Mouse (Mus musculus): ENCODE measurements at regions not wholly inside any gene's neighbourhood (a gene's known extent, or its start where the extent isn't known, plus 50 kb on each side); places are given as distances from the start of the nearest gene placed in this dataset.

- no peak overlapping the region for H3K4me3 ChIP-seq (ENCODE audit: low read depth, low read length)
- H3K4me2 ChIP-seq (replicated peaks; ENCODE audit: low read depth): no peak overlapping the region
- H3K36me3 ChIP-seq (ENCODE audit: control insufficient read depth, insufficient read depth, low read length): no peaks in the 10 kb centered on the region
- no peak for TF ChIP-seq EP300 (optimal IDR thresholded peaks at IDR 0.05)
- no peak for ATAC-seq (ENCODE audit: low FRiP score, low TSS enrichment)
- H3K27ac ChIP-seq (replicated peaks): no peak overlapping the region
- no peaks in the 10 kb centered on the region for H3K27me3 ChIP-seq (ENCODE audit: control insufficient read depth, insufficient read depth, low read length)
- no peaks in the 10 kb centered on the region for H3K4me1 ChIP-seq (replicated peaks; ENCODE audit: control insufficient read depth, insufficient read depth)
- WGBS: 52% methylated on average over 3 of the region's 3 CpGs
- H3K9ac ChIP-seq (ENCODE audit: low read length): no peak overlapping the region
- H3K9me3 ChIP-seq (ENCODE audit: control insufficient read depth, low read length): no peaks in the 10 kb centered on the region
- DNase-seq (ENCODE audit: low spot score): no peak
Measured at GRCm38 (mm10) chr11:7317409-7317970, 103.8 kb upstream of the Igfbp3 start.

- H3K27ac ChIP-seq (replicated peaks): no peak overlapping the region
- no peaks in the 10 kb centered on the region for H3K4me1 ChIP-seq (replicated peaks; ENCODE audit: control insufficient read depth, insufficient read depth)
- H3K9ac ChIP-seq (ENCODE audit: low read length): no peak overlapping the region
- no peak overlapping the region for H3K4me2 ChIP-seq (replicated peaks; ENCODE audit: low read depth)
- H3K4me3 ChIP-seq (ENCODE audit: low read depth, low read length): no peak overlapping the region
- TF ChIP-seq CTCF (IDR thresholded peaks at IDR 0.05; ENCODE audit: low read depth): no peak
- TF ChIP-seq EP300 (optimal IDR thresholded peaks at IDR 0.05): no peak
- ATAC-seq (ENCODE audit: low FRiP score, low TSS enrichment): no peak
- DNase-seq (ENCODE audit: low spot score): no peak
- H3K9me3 ChIP-seq (ENCODE audit: control insufficient read depth, low read length): no peaks in the 10 kb centered on the region
- H3K36me3 ChIP-seq (ENCODE audit: control insufficient read depth, insufficient read depth, low read length): no peaks in the 10 kb centered on the region
- no peaks in the 10 kb centered on the region for H3K27me3 ChIP-seq (ENCODE audit: control insufficient read depth, insufficient read depth, low read length)
Measured at GRCm38 (mm10) chr11:7296252-7296651, 82.5 kb upstream of the Igfbp3 start.

DNA sequence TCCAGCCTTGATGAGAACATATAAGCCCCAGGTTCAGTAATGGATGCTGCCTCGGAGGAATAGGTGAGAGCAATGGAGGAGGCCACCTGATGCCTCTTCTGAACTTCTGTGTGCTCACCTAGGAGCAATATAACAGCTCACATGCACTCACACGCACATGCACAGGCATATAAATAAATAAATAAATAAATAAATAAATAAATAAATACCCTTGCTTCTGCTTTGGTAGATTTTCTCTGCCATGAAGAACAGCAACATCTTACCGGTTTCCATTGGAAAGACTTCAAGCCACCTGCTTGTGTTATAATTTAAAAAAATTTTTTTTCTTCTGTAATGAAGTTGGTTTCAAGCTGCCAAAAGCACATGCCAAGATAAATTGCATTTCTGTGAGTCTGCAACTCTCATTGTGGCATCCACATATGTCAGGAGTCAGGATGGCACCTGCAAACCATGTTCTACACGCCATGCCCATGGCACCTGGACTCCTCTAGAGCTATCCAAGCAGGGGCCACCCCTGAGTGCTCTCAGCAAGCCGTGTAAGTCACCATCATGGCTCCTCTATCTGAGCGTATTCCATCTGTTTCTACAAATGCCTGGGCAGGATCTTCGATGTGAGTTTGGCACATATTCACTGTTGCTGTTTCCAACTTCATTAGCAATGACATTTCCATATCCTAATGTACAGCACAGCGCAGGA is 75.7 kb upstream of the Igfbp3 start:
- no peak overlapping the region for H3K27ac ChIP-seq (replicated peaks)
- no peaks in the 10 kb centered on the region for H3K9me3 ChIP-seq (ENCODE audit: control insufficient read depth, low read length)
- DNase-seq (ENCODE audit: low spot score): no peak
- TF ChIP-seq CTCF (IDR thresholded peaks at IDR 0.05; ENCODE audit: low read depth) (no peak), EP300 (optimal IDR thresholded peaks at IDR 0.05) (no peak)
- no peak overlapping the region for H3K4me3 ChIP-seq (ENCODE audit: low read depth, low read length)
- H3K4me1 ChIP-seq (replicated peaks; ENCODE audit: control insufficient read depth, insufficient read depth): no peaks in the 10 kb centered on the region
- H3K36me3 ChIP-seq (ENCODE audit: control insufficient read depth, insufficient read depth, low read length): no peaks in the 10 kb centered on the region
- no peak overlapping the region for H3K9ac ChIP-seq (ENCODE audit: low read length)
- no peak overlapping the region for H3K4me2 ChIP-seq (replicated peaks; ENCODE audit: low read depth)
- WGBS: 87% methylated on average over 8 of the region's 8 CpGs
- no peaks in the 10 kb centered on the region for H3K27me3 ChIP-seq (ENCODE audit: control insufficient read depth, insufficient read depth, low read length)
- no peak for ATAC-seq (ENCODE audit: low FRiP score, low TSS enrichment)

DNA sequence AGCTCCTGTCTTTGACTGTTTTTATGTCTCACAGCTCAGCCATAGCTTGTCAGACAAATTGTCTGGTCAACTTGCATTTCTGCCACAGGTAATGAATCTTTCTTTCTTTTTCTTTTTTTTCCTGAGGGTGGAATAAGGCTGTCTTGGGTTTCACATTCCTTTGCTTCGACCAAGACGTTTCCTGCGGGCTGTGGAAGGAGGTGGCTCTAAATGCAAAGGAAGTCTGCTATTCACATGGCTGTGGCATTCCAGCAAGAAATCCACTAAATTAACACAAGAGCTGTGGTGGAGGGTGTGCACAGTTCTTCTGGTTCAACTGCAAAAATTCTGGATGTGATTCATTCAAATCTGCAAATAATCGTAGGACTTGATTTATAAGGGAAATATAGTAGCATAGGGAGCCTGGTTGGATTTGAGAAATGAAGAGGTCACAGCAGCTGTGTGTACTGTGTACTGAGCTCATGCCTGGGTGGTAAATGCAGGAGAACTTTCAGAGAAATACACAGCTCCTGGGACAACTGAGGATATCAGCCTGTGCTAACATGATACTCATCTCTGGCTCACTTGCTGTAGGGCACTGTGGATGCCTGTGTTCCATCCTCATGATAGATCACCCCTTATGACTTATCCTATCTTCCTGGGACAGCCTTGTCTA is 71.2 kb upstream of the Igfbp3 start:
- WGBS: 22% methylated on average over 4 of the region's 4 CpGs
- Histone ChIP-seq H3K4me3 (ENCODE audit: low read depth, low read length) (no peak overlapping the region), H3K36me3 (ENCODE audit: control insufficient read depth, insufficient read depth, low read length) (no peaks in the 10 kb centered on the region), H3K9ac (ENCODE audit: low read length) (no peak overlapping the region), H3K27ac (replicated peaks) (no peak overlapping the region), H3K4me2 (replicated peaks; ENCODE audit: low read depth) (no peak overlapping the region), H3K27me3 (ENCODE audit: control insufficient read depth, insufficient read depth, low read length) (no peaks in the 10 kb centered on the region), H3K9me3 (ENCODE audit: control insufficient read depth, low read length) (no peaks in the 10 kb centered on the region), H3K4me1 (replicated peaks; ENCODE audit: control insufficient read depth, insufficient read depth) (no peaks in the 10 kb centered on the region)
- TF ChIP-seq CTCF (IDR thresholded peaks at IDR 0.05; ENCODE audit: low read depth) (no peak), EP300 (optimal IDR thresholded peaks at IDR 0.05) (no peak)
- no peak for ATAC-seq (ENCODE audit: low FRiP score, low TSS enrichment)
- DNase-seq (ENCODE audit: low spot score): no peak

DNA sequence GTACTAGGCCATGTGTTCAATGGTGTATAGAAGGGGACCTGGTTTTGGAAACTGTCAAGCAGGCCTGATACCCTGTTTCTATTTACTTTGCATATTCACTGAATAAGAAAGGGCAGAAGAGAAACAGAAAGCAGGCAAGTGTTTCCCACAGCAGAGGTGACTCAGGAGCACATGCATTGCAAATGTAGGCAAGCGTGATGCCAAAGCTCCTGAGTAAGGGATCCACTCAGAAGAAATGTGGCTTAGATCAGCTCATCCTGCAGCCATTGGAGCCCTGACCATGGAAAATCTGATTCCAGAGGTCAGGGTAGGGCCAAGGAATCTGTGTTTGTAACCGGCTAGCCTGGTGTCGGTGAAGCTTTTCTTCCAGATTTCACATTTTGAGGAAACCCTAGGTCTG is 69.3 kb upstream of the Igfbp3 start:
- no peak for DNase-seq (ENCODE audit: low spot score)
- Histone ChIP-seq H3K9ac (ENCODE audit: low read length) (no peak overlapping the region), H3K4me3 (ENCODE audit: low read depth, low read length) (no peak overlapping the region), H3K27me3 (ENCODE audit: control insufficient read depth, insufficient read depth, low read length) (no peaks in the 10 kb centered on the region), H3K27ac (replicated peaks) (no peak overlapping the region), H3K4me2 (replicated peaks; ENCODE audit: low read depth) (no peak overlapping the region), H3K36me3 (ENCODE audit: control insufficient read depth, insufficient read depth, low read length) (no peaks in the 10 kb centered on the region), H3K9me3 (ENCODE audit: control insufficient read depth, low read length) (no peaks in the 10 kb centered on the region), H3K4me1 (replicated peaks; ENCODE audit: control insufficient read depth, insufficient read depth) (no peaks in the 10 kb centered on the region)
- ATAC-seq (ENCODE audit: low FRiP score, low TSS enrichment): no peak
- no peak for TF ChIP-seq EP300 (optimal IDR thresholded peaks at IDR 0.05)
- no peak for TF ChIP-seq CTCF (IDR thresholded peaks at IDR 0.05; ENCODE audit: low read depth)
- 88% methylated on average over 3 of the region's 3 CpGs for WGBS

DNA sequence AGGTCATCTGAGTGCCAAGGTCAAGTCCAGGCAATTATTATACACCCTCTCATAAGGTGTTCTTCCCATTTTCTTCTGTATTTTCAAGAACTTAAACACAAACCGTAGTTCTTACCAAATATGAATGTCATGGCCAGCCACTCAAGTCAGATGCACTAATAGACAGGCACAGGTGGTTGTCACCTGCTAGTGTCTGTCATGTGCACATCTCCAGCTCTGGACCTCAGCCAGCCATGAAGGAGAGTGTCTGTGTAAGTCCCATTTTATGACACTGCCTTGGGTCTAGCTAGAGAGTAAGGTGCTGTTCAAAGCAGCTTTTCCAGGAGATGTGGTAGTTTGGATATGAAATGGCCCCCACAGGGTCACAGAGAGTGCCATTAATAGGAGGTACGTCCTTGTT is 68.5 kb upstream of the Igfbp3 start:
- H3K9ac ChIP-seq (ENCODE audit: low read length): no peak overlapping the region
- H3K4me2 ChIP-seq (replicated peaks; ENCODE audit: low read depth): no peak overlapping the region
- H3K4me3 ChIP-seq (ENCODE audit: low read depth, low read length): no peak overlapping the region
- TF ChIP-seq EP300 (optimal IDR thresholded peaks at IDR 0.05) (no peak), CTCF (IDR thresholded peaks at IDR 0.05; ENCODE audit: low read depth) (no peak)
- DNase-seq (ENCODE audit: low spot score) (no peak), ATAC-seq (ENCODE audit: low FRiP score, low TSS enrichment) (no peak)
- no peaks in the 10 kb centered on the region for H3K9me3 ChIP-seq (ENCODE audit: control insufficient read depth, low read length)
- H3K27me3 ChIP-seq (ENCODE audit: control insufficient read depth, insufficient read depth, low read length): no peaks in the 10 kb centered on the region
- no peaks in the 10 kb centered on the region for H3K4me1 ChIP-seq (replicated peaks; ENCODE audit: control insufficient read depth, insufficient read depth)
- WGBS: 78% methylated on average over 2 of the region's 2 CpGs
- no peaks in the 10 kb centered on the region for H3K36me3 ChIP-seq (ENCODE audit: control insufficient read depth, insufficient read depth, low read length)
- H3K27ac ChIP-seq (replicated peaks): no peak overlapping the region
